In genomic region chrX:140456279-140456731, GRCm38 (mm10) we compare ENCODE assay signal across 8 mouse cellular contexts. TPM values are rescaled to one million over a fixed set of nuclear protein-coding genes. Genes with fewer than 3 reads are reported as not detected.
DNase-seq lines count a peak whose midpoint lies in the region; ATAC-seq and TF ChIP-seq lines count a peak whose summit lies in the region.

Prps1 (plus strand) TSS chrX:140456613.

- no peaks in the 10 kb centered on the region for H3K36me3 ChIP-seq in C2C12 (ENCODE audit: control insufficient read depth, insufficient read depth)
- no peaks in the 10 kb centered on the region for H3K36me3 ChIP-seq in erythroblast, embryonic 14.5 days (ENCODE audit: control insufficient read depth)
- no peaks in the 10 kb centered on the region for H3K36me3 ChIP-seq in heart, embryonic 12.5 days
- H3K36me3 ChIP-seq in kidney, postnatal 0 days (ENCODE audit: insufficient read depth, low read length), result no peaks in the 10 kb centered on the region
- H3K36me3 ChIP-seq in liver, embryonic 11.5 days (ENCODE audit: control insufficient read depth, insufficient read depth, low read length), result no peaks in the 10 kb centered on the region
- no peaks in the 10 kb centered on the region for H3K36me3 ChIP-seq in stomach, embryonic 14.5 days (ENCODE audit: control insufficient read depth, insufficient read depth, low read length)

- peak within 1 kb of the TSS; percentile 68 for H3K4me2 ChIP-seq in heart, embryonic 12.5 days
- H3K4me2 ChIP-seq in kidney, postnatal 0 days (ENCODE audit: low read length), result peak within 1 kb of the TSS; percentile 67
- H3K4me2 ChIP-seq in liver, embryonic 11.5 days, result peak within 1 kb of the TSS; percentile 61
- peak within 1 kb of the TSS; percentile 51 for H3K4me2 ChIP-seq in stomach, embryonic 14.5 days (replicated peaks; ENCODE audit: low read depth, low read length)

- peak; percentile 95 for DNase-seq in brain, embryonic 14.5 days (ENCODE audit: low read depth)
- peak; percentile 87 for DNase-seq in kidney, postnatal 0 days (ENCODE audit: low spot score)
- peak; percentile 73 for DNase-seq in liver, embryonic 11.5 days (ENCODE audit: low spot score)
- DNase-seq in naive thymus-derived CD4-positive, alpha-beta T cell, adult 2 months (ENCODE audit: low read depth), result peak; percentile 93

- peak; percentile 91 for ATAC-seq in heart, embryonic 12.5 days (ENCODE audit: insufficient number of reproducible peaks, low FRiP score)
- ATAC-seq in kidney, postnatal 0 days (replicated peaks; ENCODE audit: low FRiP score, low read depth), result peak; percentile 96
- ATAC-seq in liver, embryonic 11.5 days (replicated peaks; ENCODE audit: low FRiP score), result peak; percentile 93
- ATAC-seq in stomach, embryonic 14.5 days (ENCODE audit: insufficient number of reproducible peaks, insufficient read depth, low FRiP score, low read depth), result peak; percentile 96

- H3K79me2 ChIP-seq in C2C12 (ENCODE audit: control insufficient read depth, insufficient read depth), result peaks cover 47% of the 10 kb centered on the region

- no peaks in the 10 kb centered on the region for H3K27me3 ChIP-seq in C2C12 (ENCODE audit: control insufficient read depth, insufficient read depth, insufficient read length)
- H3K27me3 ChIP-seq in erythroblast, embryonic 14.5 days (ENCODE audit: control insufficient read depth), result peaks cover 2% of the 10 kb centered on the region; the same call in 1 of the 2 replicates
- no peaks in the 10 kb centered on the region for H3K27me3 ChIP-seq in heart, embryonic 12.5 days (replicated peaks)
- H3K27me3 ChIP-seq in kidney, postnatal 0 days (ENCODE audit: insufficient read depth, low read length), result no peaks in the 10 kb centered on the region
- peaks cover 3% of the 10 kb centered on the region; the same call in 1 of the 2 replicates for H3K27me3 ChIP-seq in liver, embryonic 11.5 days (replicated peaks; ENCODE audit: control insufficient read depth, insufficient read depth, low read length)
- no peaks in the 10 kb centered on the region for H3K27me3 ChIP-seq in stomach, embryonic 14.5 days (ENCODE audit: control insufficient read depth, insufficient read depth, low read length)

- H3K79me3 ChIP-seq in C2C12 (ENCODE audit: low read depth), result peaks cover 25% of the 10 kb centered on the region

- no peak within 1 kb of the TSS for H3K27ac ChIP-seq in heart, embryonic 12.5 days (ENCODE audit: poor library complexity, severe bottlenecking)
- no peak within 1 kb of the TSS for H3K27ac ChIP-seq in kidney, postnatal 0 days
- no peak within 1 kb of the TSS for H3K27ac ChIP-seq in liver, embryonic 11.5 days (ENCODE audit: low read depth, low read length)
- H3K27ac ChIP-seq in stomach, embryonic 14.5 days (ENCODE audit: low read length), result no peak within 1 kb of the TSS

- peak within 1 kb of the TSS; percentile 70 for H3K9ac ChIP-seq in heart, embryonic 12.5 days
- H3K9ac ChIP-seq in kidney, postnatal 0 days (ENCODE audit: low read depth, low read length), result peak within 1 kb of the TSS; percentile 54; the same call in 1 of the 2 replicates
- peak within 1 kb of the TSS; percentile 74 for H3K9ac ChIP-seq in liver, embryonic 11.5 days (ENCODE audit: low read depth, low read length)
- peak within 1 kb of the TSS; percentile 21; the same call in 1 of the 2 replicates for H3K9ac ChIP-seq in stomach, embryonic 14.5 days (replicated peaks; ENCODE audit: low read depth, low read length)

- H3K9me3 ChIP-seq in erythroblast, embryonic 14.5 days (ENCODE audit: control insufficient read depth, low read length), result peaks cover 5% of the 10 kb centered on the region
- no peaks in the 10 kb centered on the region for H3K9me3 ChIP-seq in heart, embryonic 12.5 days (replicated peaks)
- H3K9me3 ChIP-seq in kidney, postnatal 0 days (replicated peaks; ENCODE audit: low read length), result no peaks in the 10 kb centered on the region
- H3K9me3 ChIP-seq in liver, embryonic 11.5 days (ENCODE audit: control insufficient read depth, low read length), result no peaks in the 10 kb centered on the region
- H3K9me3 ChIP-seq in stomach, embryonic 14.5 days (ENCODE audit: control insufficient read depth, low read depth, low read length), result no peaks in the 10 kb centered on the region

- TF ChIP-seq CTCF in C2C12 (IDR thresholded peaks at IDR 0.05; ENCODE audit: control insufficient read depth, insufficient read depth, insufficient read length), result no peak
- no peak for TF ChIP-seq CTCF in brain, embryonic 14.5 days (IDR thresholded peaks at IDR 0.05; ENCODE audit: borderline replicate concordance, extremely low read depth, insufficient read depth, insufficient read length)
- no peak for TF ChIP-seq CTCF in kidney, postnatal 0 days (IDR thresholded peaks at IDR 0.05; ENCODE audit: low read depth)

- H3K4me1 ChIP-seq in erythroblast, embryonic 14.5 days (ENCODE audit: control insufficient read depth), result peaks cover 21% of the 10 kb centered on the region
- no peaks in the 10 kb centered on the region for H3K4me1 ChIP-seq in heart, embryonic 12.5 days (replicated peaks)
- H3K4me1 ChIP-seq in kidney, postnatal 0 days (replicated peaks; ENCODE audit: insufficient read depth, low read length), result no peaks in the 10 kb centered on the region
- no peaks in the 10 kb centered on the region for H3K4me1 ChIP-seq in liver, embryonic 11.5 days (replicated peaks; ENCODE audit: control insufficient read depth, insufficient read depth, low read length)
- H3K4me1 ChIP-seq in stomach, embryonic 14.5 days (ENCODE audit: control insufficient read depth, insufficient read depth, low read length), result no peaks in the 10 kb centered on the region

- peak; percentile 38; the same call in 1 of the 2 replicates for TF ChIP-seq POLR2A in brain, embryonic 14.5 days (IDR thresholded peaks at IDR 0.05; ENCODE audit: borderline replicate concordance, extremely low read depth, insufficient read depth, insufficient read length, poor library complexity, severe bottlenecking)

- peak within 1 kb of the TSS; percentile 66 for H3ac ChIP-seq in C2C12 (ENCODE audit: control insufficient read depth, insufficient read length, low read depth)

- 16% methylated on average over 26 of the region's 26 CpGs for WGBS in heart, embryonic 12.5 days
- WGBS in kidney, postnatal 0 days, result 26% methylated on average over 26 of the region's 26 CpGs
- WGBS in liver, embryonic 11.5 days, result 14% methylated on average over 26 of the region's 26 CpGs
- WGBS in stomach, embryonic 14.5 days, result 21% methylated on average over 26 of the region's 26 CpGs

- peak within 1 kb of the TSS; percentile 46 for H3K4me3 ChIP-seq in C2C12 (ENCODE audit: insufficient read depth, poor library complexity, severe bottlenecking)
- H3K4me3 ChIP-seq in erythroblast, embryonic 14.5 days (replicated peaks), result peak within 1 kb of the TSS; percentile 82
- peak within 1 kb of the TSS; percentile 77 for H3K4me3 ChIP-seq in heart, embryonic 12.5 days
- H3K4me3 ChIP-seq in kidney, postnatal 0 days (replicated peaks; ENCODE audit: low read depth, low read length), result peak within 1 kb of the TSS; percentile 52
- H3K4me3 ChIP-seq in liver, embryonic 11.5 days (ENCODE audit: low read depth, low read length), result peak within 1 kb of the TSS; percentile 62
- peak within 1 kb of the TSS; percentile 44 for H3K4me3 ChIP-seq in stomach, embryonic 14.5 days (ENCODE audit: low read depth, low read length)

TF ChIP-seq in C2C12, 6 proteins besides CTCF, POLR2A, EP300 and RAD21:
- TF ChIP-seq MYOD1 (IDR thresholded peaks at IDR 0.05; ENCODE audit: control insufficient read depth, insufficient read length, low read depth) (no peak), CEBPB (IDR thresholded peaks at IDR 0.05; ENCODE audit: low read depth) (no peak), MYOG (IDR thresholded peaks at IDR 0.05; ENCODE audit: control insufficient read depth, extremely low read depth, insufficient read length) (no peak)

RNA-seq across cellular contexts. Expression of gene Prps1, which starts in this region (rescaled TPM):
- polyA plus RNA-seq in C2C12 (2012; fragmentation: generic; extraction: Trizol), result 43.9 TPM
- polyA plus RNA-seq in brain, embryonic 14.5 days (2012; rRNA removed), result 33.1 and 41.8 TPM in 2 replicates
- polyA plus RNA-seq in erythroblast, embryonic 14.5 days (2012), result 0.06 and 0.42 TPM in 2 replicates
- 61.7 and 68.5 TPM in 2 replicates for polyA plus RNA-seq in heart, embryonic 12.5 days (2016; fragmentation: Nextera tagmentation; extraction: Ambion mirVana)
- polyA plus RNA-seq in kidney, postnatal 0 days (2015; fragmentation: Nextera tagmentation; extraction: Ambion mirVana), result 32.6 and 36.1 TPM in 2 replicates
- polyA plus RNA-seq in liver, embryonic 11.5 days (2014; fragmentation: Nextera tagmentation; extraction: Ambion mirVana), result 78.3 and 87.7 TPM in 2 replicates
- 32.4 and 35.5 TPM in 2 replicates for polyA plus RNA-seq in stomach, embryonic 14.5 days (2014; fragmentation: Nextera tagmentation; extraction: Ambion mirVana)

Comparison
In these comparisons a context has a peak if more than half of its experiments do, and no peak if none do; other contexts are left out.
1. RNA of gene Prps1 (polyA plus RNA-seq): 78.3 to 87.7 TPM in liver, embryonic 11.5 days, 61.7 to 68.5 TPM in heart, embryonic 12.5 days, 43.9 TPM in C2C12 (single experiment), 33.1 to 41.8 TPM in brain, embryonic 14.5 days, 32.6 to 36.1 TPM in kidney, postnatal 0 days and 32.4 to 35.5 TPM in stomach, embryonic 14.5 days; 0.06 to 0.42 TPM in erythroblast, embryonic 14.5 days; every median in the first group is over 10 times any median in the second.
2. H3K9ac ChIP-seq: peak in every context shown above with its lines; median percentile 74 in liver, embryonic 11.5 days; 70 in heart, embryonic 12.5 days; 54 in kidney, postnatal 0 days; 21 in stomach, embryonic 14.5 days.
3. Peak in every context shown above with its lines, with median percentiles within 50 percentile points of each other: H3K4me3 ChIP-seq, DNase-seq, ATAC-seq and H3K4me2 ChIP-seq.